Mouse (Mus musculus) left cerebral cortex, postnatal 36 days (tissue): ENCODE measurements around the gene Gm49387. TPM values are rescaled to one million over a fixed set of nuclear protein-coding genes. Genes with fewer than 3 reads are reported as not detected.
"Not testable (repeated sequence)": the region's sequence is repeated elsewhere in the genome, so short reads cannot be mapped to it uniquely, and the experiment has no call there.

ENCODE experiments used
- DNase-seq, 2 experiments: peaks; one replicate each; pipeline ENCODE4 v3.0.0; 2021 to 2022; ENCODE audit warnings: low spot score in 2 of 2, mixed read lengths in 1 of 2
- intact Hi-C: fragments of 180-260 bp; cut with DNase I; formaldehyde crosslinking; loops from one replicate; pipeline ENCODE4 v1.15.1; 2025
- total RNA-seq, 2 experiments: library from RNA; stranded (reverse); gene quantifications; 2 replicates each; pipeline ENCODE4 v1.2.3; 2021

Gm49387 gene
- total RNA-seq, 2 experiments from 2014 or later: 0.44 TPM; not detected in 1

DNA sequence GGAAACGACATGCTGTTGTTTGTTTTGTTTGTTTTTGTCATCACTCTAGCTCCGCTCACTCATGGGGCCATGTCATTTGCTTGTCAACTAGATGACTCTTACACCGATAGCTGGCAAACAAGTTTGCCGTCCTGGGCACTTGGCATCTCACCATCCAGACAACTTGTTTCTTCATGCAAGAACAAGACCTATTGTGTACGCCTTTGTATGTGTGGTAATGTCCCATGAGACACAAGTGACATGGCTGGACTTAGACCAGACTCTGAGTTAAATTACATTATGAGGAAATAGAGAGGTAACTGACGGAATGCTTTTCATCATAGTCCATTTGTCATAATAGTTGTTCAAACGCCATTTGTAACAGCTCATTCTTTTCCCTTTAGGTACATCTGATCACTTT lies 5.2 kb upstream of the Gm49387 start:
- intact Hi-C loops: no loop called here
- no peak for DNase-seq

DNA sequence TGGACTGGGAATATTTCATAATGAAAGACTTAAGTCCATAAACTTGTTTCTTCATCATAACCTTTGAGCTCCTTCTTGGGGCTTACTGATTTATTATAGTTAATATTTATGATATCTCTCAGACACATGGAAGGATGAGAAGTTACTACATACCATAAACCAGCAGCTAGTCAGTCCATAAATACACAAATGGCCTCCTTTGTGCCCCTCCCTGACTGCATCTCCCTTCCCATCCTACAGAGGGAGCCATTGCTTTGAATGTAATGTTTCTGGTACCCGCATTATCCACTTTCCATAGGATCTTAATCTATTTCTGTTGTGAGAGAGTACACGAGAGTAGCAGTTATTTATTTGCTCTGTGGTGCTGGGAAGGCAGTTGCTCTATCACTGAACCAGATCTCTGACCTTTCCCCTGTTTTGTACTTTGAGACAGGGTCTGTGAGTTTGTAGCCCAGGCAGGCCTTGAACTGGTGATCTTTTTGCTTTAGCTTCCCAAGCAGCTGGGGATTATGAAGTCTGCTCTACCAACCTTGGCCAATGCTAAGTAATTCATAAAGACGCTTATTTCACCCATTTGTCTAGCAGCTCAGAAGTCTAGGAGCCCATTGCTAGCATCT lies 4.4 kb upstream of the Gm49387 start:
- intact Hi-C loops: no loop called here
- DNase-seq: no peak

DNA sequence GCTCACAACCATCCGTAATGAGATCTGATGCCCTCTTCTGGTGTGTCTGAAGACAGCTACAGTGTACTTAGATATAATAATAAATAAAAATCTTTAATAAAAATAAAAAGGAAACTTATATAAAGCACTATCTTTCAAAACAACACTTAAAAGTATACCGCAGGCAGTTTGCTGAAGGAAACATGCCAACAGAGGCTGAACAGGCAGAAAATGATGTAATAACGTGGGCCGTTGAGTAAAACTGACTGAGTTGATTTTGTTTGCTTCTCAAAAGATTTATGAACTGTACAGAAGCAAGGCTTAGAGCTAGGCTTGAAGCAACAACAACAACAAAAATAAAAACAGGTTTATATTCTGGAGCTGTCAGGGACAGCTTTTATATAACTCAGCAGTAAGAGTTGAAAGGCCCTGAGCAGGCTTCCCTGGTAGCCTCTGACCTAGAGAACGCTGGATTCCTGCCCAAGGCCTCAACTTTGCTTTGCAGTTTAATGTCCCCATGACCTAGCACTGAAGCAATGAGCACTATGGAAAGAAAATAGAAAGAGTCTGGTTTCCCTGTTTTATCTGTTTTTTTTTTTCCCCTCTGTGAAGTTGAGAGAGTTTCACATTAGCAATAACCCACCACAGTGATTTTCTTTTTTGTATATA lies 3.6 kb upstream of the Gm49387 start:
- intact Hi-C loops: no loop called here
- DNase-seq: no peak

DNA sequence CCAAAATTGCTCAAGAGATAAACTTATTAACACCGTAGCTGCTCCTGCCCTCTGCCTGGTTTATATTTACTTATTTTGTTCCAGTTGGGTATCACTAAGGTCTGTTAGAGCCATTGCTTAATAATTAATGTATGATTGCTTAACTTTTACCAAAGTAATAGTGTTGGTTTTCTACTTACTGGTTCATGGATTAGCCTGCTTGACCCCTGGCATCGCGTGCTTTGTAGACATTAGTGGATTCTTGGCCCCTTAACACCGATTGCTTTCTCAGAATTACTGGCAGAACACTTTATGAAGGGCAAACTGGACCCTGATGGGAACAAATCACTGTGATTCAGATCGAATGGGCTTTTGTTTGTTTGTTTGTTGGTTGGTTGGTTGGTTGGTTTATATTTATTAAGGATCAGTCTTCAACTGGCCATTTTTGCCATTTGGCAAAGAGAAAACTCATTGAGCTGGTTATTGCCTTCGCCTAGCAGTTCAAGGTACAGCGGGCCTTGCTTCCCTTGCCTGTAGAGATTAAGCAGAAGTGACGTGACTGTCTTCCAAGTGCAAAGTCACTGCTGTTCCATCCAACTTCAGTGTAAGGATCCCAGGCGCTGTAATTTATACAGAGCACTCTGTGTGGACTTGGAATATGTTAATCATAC lies 953 bp upstream of the Gm49387 start:
- no peak for DNase-seq
- intact Hi-C loops: no loop called here

DNA sequence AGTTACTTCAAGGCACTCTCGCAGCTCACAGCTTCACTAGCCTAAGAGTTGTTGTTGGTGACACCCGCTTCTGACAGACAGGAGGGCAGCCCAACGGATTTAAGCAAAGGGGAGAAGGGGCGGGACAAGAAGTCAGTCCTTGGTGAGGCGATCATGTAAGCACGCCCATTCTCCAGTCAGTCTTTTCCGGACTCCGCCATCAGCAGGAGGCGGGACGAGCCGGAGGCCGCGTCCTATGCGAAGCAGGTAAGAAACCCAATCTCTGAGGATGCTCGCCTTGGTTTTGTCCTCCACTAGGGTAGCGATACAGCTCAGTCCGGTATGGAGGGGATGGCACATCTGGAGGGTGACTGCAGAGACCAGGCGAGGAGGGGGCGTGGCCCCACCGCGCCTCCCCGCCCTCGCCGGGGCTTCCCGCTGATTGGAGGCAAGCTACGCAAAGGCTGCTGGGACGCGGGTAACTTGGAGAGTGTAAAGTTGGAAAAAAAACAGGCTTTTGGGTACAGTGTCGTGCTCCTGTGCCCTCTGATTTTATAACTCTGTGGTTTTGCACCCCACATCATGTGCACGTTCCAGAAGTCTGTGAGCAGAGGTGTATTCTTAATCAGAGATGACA lies 320 bp upstream of the Gm49387 start, which contains the start of the genes Btd and Hacl1:
Gene Btd (plus strand): TSS at position 139 of the 616 bp plus-strand sequence.
Gene Hacl1 (minus strand): TSS at position 397 of the 616 bp plus-strand sequence.
- DNase-seq: peak; percentile 86 to 87
- intact Hi-C loops: no loop called here

DNA sequence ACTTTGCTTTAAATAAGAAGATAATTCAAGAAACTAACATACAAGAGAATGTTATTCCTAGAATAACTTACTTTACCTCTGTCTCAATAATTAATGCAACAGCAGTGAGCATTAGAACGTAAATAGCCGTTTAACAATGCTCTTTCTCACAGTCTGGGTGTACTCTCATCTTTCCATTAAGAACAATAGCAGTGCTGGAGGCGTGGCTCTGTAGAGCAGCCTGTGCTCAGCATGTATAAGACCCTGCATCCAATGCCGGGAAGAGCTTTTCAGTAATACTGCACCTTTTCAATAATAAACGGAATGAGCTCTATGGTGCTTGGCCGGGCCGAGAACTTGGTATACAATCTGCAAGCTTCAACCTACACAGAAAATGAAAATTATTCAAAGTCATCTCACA lies 10.0 kb downstream of the Gm49387 start:
- intact Hi-C loops: no loop called here

DNA sequence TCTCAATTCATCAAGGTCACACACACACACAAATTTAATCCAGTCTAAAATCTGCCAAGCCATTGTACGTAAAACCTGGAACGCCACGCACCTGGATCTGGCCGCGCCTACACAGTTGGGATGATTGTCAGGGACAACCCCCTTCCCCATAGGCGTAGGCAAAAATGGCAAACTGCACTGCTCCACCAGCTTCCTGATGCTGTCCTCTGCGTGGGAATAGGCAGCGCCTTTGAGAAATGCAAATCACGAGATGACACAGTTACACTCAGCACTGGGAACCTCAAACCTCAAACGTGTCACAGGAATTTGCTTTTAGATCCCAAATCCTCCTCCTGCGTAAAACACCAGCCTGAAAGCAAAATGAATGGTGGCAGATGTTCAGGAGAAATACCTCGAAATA lies 17.9 kb downstream of the Gm49387 start:
- DNase-seq: peak; percentile 58 to 62
- intact Hi-C loops: no loop called here

More for the DNA sequence above, 10.0 kb downstream of the Gm49387 start:
- DNase-seq: no peak

DNA sequence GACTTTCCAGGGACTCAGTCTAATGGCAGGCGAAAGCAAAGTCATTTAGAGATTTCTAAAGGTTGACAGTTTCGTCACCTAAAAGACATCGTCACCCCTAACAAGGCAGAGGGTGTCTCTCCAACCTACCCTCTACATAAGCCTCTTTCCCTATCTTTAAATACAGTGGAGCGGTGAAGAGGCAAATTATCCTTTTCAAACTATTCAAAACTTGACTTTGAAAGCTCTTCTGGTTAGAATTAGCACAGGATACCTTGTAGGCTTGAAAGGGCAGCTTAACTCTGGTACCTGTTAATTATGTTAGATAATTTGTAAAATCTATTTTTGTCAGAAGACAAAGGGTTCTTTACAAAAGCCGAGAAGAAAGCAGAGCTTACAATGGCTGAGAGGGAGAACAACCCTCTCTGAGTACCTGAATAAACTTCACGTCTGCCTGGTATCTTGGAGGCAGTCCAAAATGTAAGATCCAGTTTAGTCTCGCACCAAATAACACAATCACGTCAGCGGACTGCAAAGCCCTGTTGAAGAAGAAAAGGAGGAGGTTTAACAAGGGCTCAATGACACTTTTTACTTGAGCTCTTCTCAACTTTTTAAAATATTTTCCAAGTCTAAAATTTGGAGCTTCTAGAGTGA lies 20.0 kb downstream of the Gm49387 start:
- intact Hi-C loops: no loop called here
- DNase-seq: no peak

DNA sequence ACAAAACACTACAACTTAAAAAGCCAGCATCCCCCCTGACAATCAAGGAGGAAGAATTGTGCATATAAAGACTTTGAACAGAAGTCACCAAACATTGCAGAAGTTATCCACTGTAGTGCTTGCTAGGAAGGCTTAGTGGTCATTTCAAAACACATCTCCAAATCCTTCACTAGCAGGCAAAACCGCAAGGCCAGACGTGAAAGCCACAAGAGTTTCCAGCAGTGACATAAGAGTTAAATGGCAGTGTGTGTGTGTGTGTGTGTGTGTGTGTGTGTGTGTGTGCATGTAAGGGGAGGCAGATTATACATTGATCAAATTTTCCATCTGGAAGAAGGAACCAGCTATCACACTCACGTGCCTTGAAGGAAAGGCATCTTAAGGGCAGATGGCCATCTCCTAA lies 22.7 kb downstream of the Gm49387 start:
- no peak for DNase-seq
- intact Hi-C loops: no loop called here

DNA sequence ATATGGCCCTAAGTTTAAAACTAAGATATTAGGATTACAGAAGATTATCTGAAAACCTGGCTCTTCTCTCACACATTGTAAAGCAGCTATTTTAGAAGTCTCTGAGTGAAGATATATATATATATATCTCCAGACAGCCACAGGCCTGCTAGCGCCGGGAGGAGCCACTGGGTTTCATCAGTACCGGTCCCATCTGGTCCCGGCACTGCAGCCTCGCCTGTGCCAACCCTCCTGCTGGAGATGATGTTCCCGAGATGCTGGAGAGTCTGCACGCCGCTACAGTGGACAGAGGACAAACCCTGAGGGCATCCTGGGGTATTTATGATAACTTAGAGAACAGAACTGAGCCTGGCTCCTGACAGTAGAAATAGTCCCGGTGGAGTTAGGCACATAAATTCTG lies 23.5 kb downstream of the Gm49387 start:
- intact Hi-C loops: no loop called here
- peak; percentile 26 to 31 for DNase-seq

DNA sequence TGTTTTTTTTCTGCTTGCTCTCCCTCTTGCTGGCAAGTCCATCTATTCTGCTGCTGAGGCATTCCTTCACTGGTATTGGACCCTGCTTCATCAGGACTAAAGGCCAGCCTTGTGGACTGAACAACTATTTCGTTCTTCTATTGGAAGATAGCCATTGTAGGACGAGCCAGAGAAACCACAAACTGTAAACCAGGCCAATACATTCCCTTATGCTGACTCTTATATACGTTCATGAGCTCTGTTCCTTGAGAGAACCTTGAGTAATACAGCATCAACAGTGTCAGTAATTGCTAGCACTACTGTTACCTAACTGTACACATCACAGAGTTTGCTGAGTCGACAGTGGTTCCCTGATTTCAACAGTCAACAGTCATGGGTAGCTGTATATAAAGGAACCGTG lies 27.0 kb downstream of the Gm49387 start:
- intact Hi-C loops: no loop called here
- no peak for DNase-seq

DNA sequence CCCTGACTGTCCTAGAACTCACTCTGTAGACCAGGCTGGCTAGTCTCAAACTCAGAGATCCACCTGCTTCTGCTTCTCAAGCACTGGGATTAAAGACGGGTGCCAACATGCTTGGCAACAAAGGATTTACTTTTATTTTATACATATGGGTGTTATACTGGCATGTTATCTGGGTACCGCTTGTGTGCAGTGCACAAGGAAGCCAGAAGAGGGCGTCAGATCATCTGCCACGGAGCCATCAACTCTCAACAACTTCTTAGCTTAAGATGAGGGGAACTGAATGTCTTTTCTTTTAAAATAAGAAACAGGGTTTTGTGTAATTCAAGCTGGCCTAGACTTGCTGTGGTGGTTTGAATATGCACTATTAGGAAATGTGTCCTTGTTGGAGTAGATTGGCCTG lies 28.7 kb downstream of the Gm49387 start:
- DNase-seq: no peak
- intact Hi-C loops: no loop called here

DNA sequence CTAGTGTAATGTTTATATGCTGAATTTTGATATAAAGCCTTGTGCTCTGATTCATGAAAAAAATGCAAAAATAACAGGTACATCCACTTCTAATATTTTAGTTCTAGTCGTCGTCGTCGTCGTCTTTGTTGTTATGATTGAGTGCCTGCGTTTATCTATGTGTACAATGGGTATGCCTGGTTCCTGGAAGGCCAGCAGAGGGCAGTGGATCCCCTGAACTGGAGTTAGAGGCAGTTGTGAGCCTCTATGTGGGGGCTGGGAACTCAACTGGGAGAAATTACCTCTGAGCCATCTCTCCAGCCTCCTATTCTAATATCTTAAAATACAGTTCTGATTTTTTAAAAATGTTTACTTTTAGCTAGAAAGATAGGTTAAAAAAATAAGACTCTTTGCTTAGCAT lies 35.2 kb downstream of the Gm49387 start:
- DNase-seq: no peak
- intact Hi-C loops: loop anchor here (10.0 kb wide), 1 partner anchor 261 kb away; no protein-coding TSS in a partner anchor

DNA sequence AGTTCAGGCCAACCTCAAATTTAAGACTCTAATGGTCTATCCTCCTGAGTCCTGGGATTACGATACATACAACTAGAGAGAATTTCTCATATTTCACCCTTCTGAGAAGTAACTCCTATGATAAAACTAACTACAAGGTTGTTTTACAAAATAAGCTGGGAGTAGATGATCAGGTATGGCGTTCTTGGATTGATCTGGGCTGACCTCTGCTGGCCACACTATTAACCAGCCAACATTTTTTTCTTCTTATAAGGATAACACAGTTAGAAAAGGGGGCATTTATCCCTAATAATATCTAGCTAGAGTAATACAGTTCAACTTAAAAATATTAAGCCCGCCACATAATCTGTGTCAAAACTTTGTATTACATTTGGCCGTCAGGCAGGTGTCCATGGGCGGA lies 35.8 kb downstream of the Gm49387 start:
- intact Hi-C loops: loop anchor here (5.0 to 10.0 kb wide), 2 partner anchors 88 to 260 kb away; no protein-coding TSS in a partner anchor
- DNase-seq: no peak

DNA sequence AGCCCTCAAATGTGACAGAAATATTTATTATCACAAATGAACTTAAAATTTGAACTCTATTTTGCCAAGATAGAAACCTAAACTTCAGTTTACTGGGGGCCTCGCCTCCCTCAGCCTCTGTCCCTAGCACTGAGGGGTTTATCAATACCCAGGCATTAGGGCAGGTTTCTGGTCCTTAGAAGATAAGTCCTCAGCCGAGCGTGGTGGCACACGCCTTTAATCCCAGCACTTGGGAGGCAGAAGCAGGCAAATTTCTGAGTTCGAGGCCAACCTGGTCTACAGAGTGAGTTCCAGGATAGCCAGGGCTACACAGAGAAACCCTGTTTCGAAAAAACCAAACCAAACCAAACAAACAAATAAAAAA lies 38.1 kb downstream of the Gm49387 start:
- DNase-seq: not testable (repeated sequence)
- intact Hi-C loops: loop anchor here (5.0 to 10.0 kb wide), 2 partner anchors 85 to 258 kb away; no protein-coding TSS in a partner anchor

DNA sequence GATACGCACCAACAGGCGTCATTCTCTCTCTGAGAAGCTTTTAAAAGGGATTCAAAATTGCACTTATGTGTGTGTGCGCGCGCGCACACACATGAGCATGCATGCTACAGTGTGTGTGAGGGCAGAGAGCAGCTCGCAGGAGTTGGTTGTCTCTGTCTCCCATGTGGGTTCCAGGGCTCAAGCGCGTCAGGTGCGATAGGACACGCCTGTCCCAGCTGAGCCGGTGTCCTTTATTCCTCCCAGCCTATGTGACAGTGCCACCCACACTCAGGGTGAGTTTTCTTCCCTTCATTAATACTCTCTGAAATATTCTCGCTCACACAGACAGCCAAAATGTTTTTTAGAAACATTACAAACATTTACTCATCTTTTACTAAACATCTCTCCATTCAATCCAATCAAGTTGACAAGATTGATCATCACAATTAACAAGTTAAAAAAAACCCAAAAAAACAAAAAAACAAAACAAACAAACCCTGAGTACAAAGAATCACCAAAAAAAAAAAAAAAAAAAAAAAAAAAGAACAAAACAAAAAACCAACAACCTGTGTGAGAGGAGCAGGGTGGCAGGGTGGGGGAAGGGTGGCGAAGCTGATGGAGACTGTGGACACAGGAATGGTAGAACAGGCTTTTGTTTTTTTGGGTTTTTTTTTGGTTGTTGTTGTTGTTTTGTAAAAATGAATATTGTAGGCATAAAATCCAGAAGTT lies 38.6 kb downstream of the Gm49387 start:
- intact Hi-C loops: loop anchor here (5.0 to 10.0 kb wide), 2 partner anchors 85 to 257 kb away; no protein-coding TSS in a partner anchor
- no peak for DNase-seq

DNA sequence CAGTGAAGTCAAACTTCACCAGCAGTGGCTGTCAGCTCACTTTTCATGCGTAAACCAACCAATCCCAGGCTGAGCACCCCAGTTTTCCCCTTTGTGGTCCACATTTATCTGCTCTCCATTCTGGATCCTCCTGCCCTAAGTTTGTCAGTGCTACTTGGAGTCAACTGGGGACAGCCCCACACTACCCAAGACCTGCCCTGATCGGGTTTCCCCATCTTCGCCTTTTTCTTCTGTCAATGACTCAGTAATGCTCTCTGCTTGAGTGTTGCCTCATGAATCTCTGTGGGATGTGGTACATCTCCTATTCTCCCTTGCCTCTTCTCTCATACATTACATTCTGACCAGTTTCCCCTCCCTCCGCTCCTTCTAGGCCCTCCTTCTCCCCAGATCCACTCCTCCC lies 43.2 kb downstream of the Gm49387 start:
- intact Hi-C loops: no loop called here
- DNase-seq: no peak

DNA sequence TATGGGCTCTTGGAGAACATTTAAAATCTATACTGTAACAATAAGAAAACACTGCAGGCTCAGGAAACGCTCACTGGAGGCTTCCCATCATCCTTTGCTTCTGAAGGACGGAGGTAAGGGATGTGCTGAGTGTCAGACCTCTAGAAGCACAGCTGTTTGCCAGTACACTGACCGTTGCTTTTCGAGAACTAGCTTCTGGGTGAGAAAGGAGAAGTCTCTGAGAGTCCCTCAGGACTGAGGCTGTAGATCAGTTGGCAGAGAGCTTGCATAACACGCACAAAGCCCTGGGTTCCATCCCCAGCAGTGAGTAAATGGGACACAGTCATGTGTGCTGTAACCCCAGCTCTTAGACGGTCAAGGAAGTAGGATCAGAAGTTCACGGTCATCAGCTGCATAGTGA lies 44.3 kb downstream of the Gm49387 start:
- no peak for DNase-seq
- intact Hi-C loops: no loop called here

DNA sequence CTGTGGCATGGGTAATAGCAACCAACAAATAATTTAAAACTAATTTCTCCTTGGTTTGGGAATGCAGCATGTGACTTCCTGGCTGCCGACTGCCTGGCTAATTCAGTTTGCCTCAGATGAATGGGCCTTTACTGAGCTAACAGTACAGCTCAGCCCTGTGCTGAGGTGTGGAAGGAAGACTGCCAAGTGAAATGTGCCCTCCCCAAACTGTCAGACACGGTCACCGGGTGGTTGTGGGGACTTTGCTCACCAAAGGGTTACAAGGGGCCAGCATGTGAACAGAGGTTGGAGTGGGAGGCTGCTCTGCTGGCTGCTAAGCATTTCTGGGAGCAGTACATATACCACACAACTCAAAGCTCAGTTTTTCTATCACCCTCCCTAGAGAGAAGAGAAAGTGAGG lies 46.0 kb downstream of the Gm49387 start:
- intact Hi-C loops: no loop called here
- DNase-seq: no peak
